Mouse (Mus musculus) liver, embryonic 15.5 days (tissue): ENCODE results near the gene Nop10. TPM values are rescaled to one million over a fixed set of nuclear protein-coding genes. Genes with fewer than 3 reads are reported as not detected.

ENCODE experiments used
- ATAC-seq: fragments of 200-750 bp; cut with Nextera tagmentation; 2 replicates; pipeline ENCODE4 v1.8.0; 2017; ENCODE audit warnings: moderate number of reproducible peaks, mild to moderate bottlenecking, moderate library complexity; ENCODE audit not compliant: insufficient read depth
- H3K27ac ChIP-seq: fragments of 300-500 bp; sonication (generic); replicated peaks from 2 replicates; pipeline ENCODE4 v1.5.1; 2015; ENCODE audit warnings: mild to moderate bottlenecking, inconsistent platforms
- H3K27me3 ChIP-seq: fragments of 300-500 bp; sonication (generic); 2 replicates; pipeline ENCODE4 v1.6.1; 2015; ENCODE audit warnings: mild to moderate bottlenecking, inconsistent platforms
- H3K36me3 ChIP-seq: fragments of 300-500 bp; sonication (generic); replicated peaks from 2 replicates; pipeline ENCODE4 v1.6.1; 2015; ENCODE audit warnings: moderate library complexity, mild to moderate bottlenecking, inconsistent platforms
- H3K4me1 ChIP-seq: fragments of 300-500 bp; sonication (generic); replicated peaks from 2 replicates; pipeline ENCODE4 v1.6.1; 2015; ENCODE audit warnings: inconsistent platforms
- H3K4me2 ChIP-seq: fragments of 300-500 bp; sonication (generic); 2 replicates; pipeline ENCODE4 v1.6.1; 2015; ENCODE audit warnings: moderate library complexity, mild to moderate bottlenecking, inconsistent platforms
- H3K4me3 ChIP-seq: fragments of 300-500 bp; sonication (generic); replicated peaks from 2 replicates; pipeline ENCODE4 v1.5.1; 2015; ENCODE audit warnings: mild to moderate bottlenecking, inconsistent platforms
- H3K9ac ChIP-seq: fragments of 300-500 bp; sonication (generic); 2 replicates; pipeline ENCODE4 v1.6.1; 2015; ENCODE audit warnings: moderate library complexity, mild to moderate bottlenecking, inconsistent platforms
- H3K9me3 ChIP-seq: fragments of 300-500 bp; sonication (generic); replicated peaks from 2 replicates; pipeline ENCODE4 v1.6.1; 2016; ENCODE audit warnings: inconsistent platforms
- WGBS: fragments of 180-500 bp; shearing (Covaris S2); methylation state at CpG from one replicate; pipeline ENCODE4 v1.1.7; 2015; ENCODE audit warnings: mixed read lengths; ENCODE audit not compliant: insufficient replicate concordance; 5-methylcytosine and 5-hydroxymethylcytosine counted together
- polyA plus RNA-seq: library from polyadenylated mRNA; unstranded; fragments of >200 nt; fragmentation: Nextera tagmentation; extraction: Ambion mirVana; gene quantifications from 2 replicates; pipeline ENCODE4 v1.2.1, GENCODE M21; 2015

Nop10 gene
- polyA plus RNA-seq, 1 experiment from 2014 or later, result 122 TPM

GRCm38 (mm10) chr2:112265448-112266241 is 3.9 kb downstream of the Nop10 start, which contains the start of gene Slc12a6:
Slc12a6 (plus strand) TSS chr2:112265825.
- Histone ChIP-seq H3K27me3 (no peaks in the 10 kb centered on the region), H3K4me2 (peak within 1 kb of the TSS; percentile 83), H3K4me1 (peaks cover 66% of the 10 kb centered on the region), H3K4me3 (peak within 1 kb of the TSS; percentile 86), H3K36me3 (no peaks in the 10 kb centered on the region), H3K9me3 (no peaks in the 10 kb centered on the region), H3K27ac (peak within 1 kb of the TSS; percentile 94), H3K9ac (peak within 1 kb of the TSS; percentile 94)
- WGBS, result under 1% methylated on average over 85 of the region's 85 CpGs
- ATAC-seq, result peak; percentile 93

- H3K4me1 ChIP-seq, result peaks cover 67% of the 10 kb centered on the region
- no peaks in the 10 kb centered on the region for H3K27me3 ChIP-seq
- under 1% methylated on average over 11 of the region's 11 CpGs for WGBS
Measured at GRCm38 (mm10) chr2:112266242-112266592, 4.5 kb downstream of the Nop10 start, which contains the start of gene Gm21985. Gm21985 (plus strand) TSS chr2:112266314.

GRCm38 (mm10) chr2:112266780-112267179 is 5.1 kb downstream of the Nop10 start:
- WGBS, result 19% methylated on average over 10 of the region's 10 CpGs
- H3K27ac ChIP-seq, result peak overlapping the region; percentile 94

More at GRCm38 (mm10) chr2:112266242-112266592, 4.5 kb downstream of the Nop10 start, which contains the start of gene Gm21985:
- H3K4me2 ChIP-seq, result peak within 1 kb of the TSS; percentile 83
- peak within 1 kb of the TSS; percentile 94 for H3K9ac ChIP-seq
- H3K36me3 ChIP-seq, result 0 out of 2 replicates have a peak, but pooled peaks cover 2% of the 10 kb centered on the region
- peak within 1 kb of the TSS; percentile 94 for H3K27ac ChIP-seq
- peak within 1 kb of the TSS; percentile 86 for H3K4me3 ChIP-seq
- no peaks in the 10 kb centered on the region for H3K9me3 ChIP-seq
- ATAC-seq, result peak; percentile 51

GRCm38 (mm10) chr2:112267547-112268269 is 6.0 kb downstream of the Nop10 start:
- Histone ChIP-seq H3K4me2 (peak overlapping the region; percentile 83), H3K9me3 (no peaks in the 10 kb centered on the region), H3K27ac (peak overlapping the region; percentile 94), H3K4me3 (peak overlapping the region; percentile 86), H3K4me1 (peaks cover 65% of the 10 kb centered on the region), H3K36me3 (0 out of 2 replicates have a peak, but pooled peaks cover 5% of the 10 kb centered on the region), H3K27me3 (no peaks in the 10 kb centered on the region), H3K9ac (peak overlapping the region; percentile 94; the same call in 1 of the 2 replicates)
- ATAC-seq, result no peak
- 17% methylated on average over 8 of the region's 8 CpGs for WGBS

More at GRCm38 (mm10) chr2:112266780-112267179, 5.1 kb downstream of the Nop10 start:
- Histone ChIP-seq H3K4me2 (peak overlapping the region; percentile 83), H3K9ac (peak overlapping the region; percentile 94), H3K4me1 (peaks cover 67% of the 10 kb centered on the region), H3K4me3 (peak overlapping the region; percentile 86), H3K36me3 (0 out of 2 replicates have a peak, but pooled peaks cover 5% of the 10 kb centered on the region), H3K9me3 (no peaks in the 10 kb centered on the region), H3K27me3 (no peaks in the 10 kb centered on the region)
- ATAC-seq, result no peak

- peaks cover 55% of the 10 kb centered on the region for H3K4me1 ChIP-seq
- H3K36me3 ChIP-seq, result 0 out of 2 replicates have a peak, but pooled peaks cover 5% of the 10 kb centered on the region
- H3K27ac ChIP-seq, result no peak overlapping the region
- no peaks in the 10 kb centered on the region for H3K27me3 ChIP-seq
- no peaks in the 10 kb centered on the region for H3K9me3 ChIP-seq
- WGBS, result 54% methylated on average over 2 of the region's 2 CpGs
- 0 out of 2 replicates have a peak overlapping the region, but pooled peaks have one; percentile 7 for H3K4me3 ChIP-seq
- no peak overlapping the region for H3K9ac ChIP-seq
- H3K4me2 ChIP-seq, result no peak overlapping the region
- no peak for ATAC-seq
Measured at GRCm38 (mm10) chr2:112270011-112270410, 8.3 kb downstream of the Nop10 start.

GRCm38 (mm10) chr2:112272909-112273308 is 11.2 kb downstream of the Nop10 start:
- Histone ChIP-seq H3K4me2 (no peak overlapping the region), H3K36me3 (0 out of 2 replicates have a peak, but pooled peaks cover 5% of the 10 kb centered on the region), H3K9ac (no peak overlapping the region), H3K27ac (no peak overlapping the region; the same call in 1 of the 2 replicates), H3K9me3 (no peaks in the 10 kb centered on the region), H3K27me3 (no peaks in the 10 kb centered on the region), H3K4me1 (peaks cover 35% of the 10 kb centered on the region), H3K4me3 (no peak overlapping the region)
- 25% methylated on average over 2 of the region's 2 CpGs for WGBS
- peak; percentile 78 for ATAC-seq

GRCm38 (mm10) chr2:112273474-112273873 is 11.7 kb downstream of the Nop10 start:
- WGBS, result 86% methylated on average over 6 of the region's 6 CpGs
- ATAC-seq, result no peak
- Histone ChIP-seq H3K36me3 (0 out of 2 replicates have a peak, but pooled peaks cover 5% of the 10 kb centered on the region), H3K9ac (no peak overlapping the region), H3K27me3 (no peaks in the 10 kb centered on the region), H3K4me2 (no peak overlapping the region), H3K4me3 (no peak overlapping the region), H3K4me1 (peaks cover 32% of the 10 kb centered on the region), H3K27ac (no peak overlapping the region), H3K9me3 (no peaks in the 10 kb centered on the region)

- no peaks in the 10 kb centered on the region for H3K36me3 ChIP-seq
- H3K4me1 ChIP-seq, result peaks cover 16% of the 10 kb centered on the region
- 82% methylated on average over 3 of the region's 3 CpGs for WGBS
- H3K4me2 ChIP-seq, result no peak overlapping the region
- no peak for ATAC-seq
- no peak overlapping the region for H3K4me3 ChIP-seq
- H3K9me3 ChIP-seq, result no peaks in the 10 kb centered on the region
- no peaks in the 10 kb centered on the region for H3K27me3 ChIP-seq
- no peak overlapping the region for H3K9ac ChIP-seq
- H3K27ac ChIP-seq, result no peak overlapping the region
Measured at GRCm38 (mm10) chr2:112276870-112277269, 15.1 kb downstream of the Nop10 start.

- WGBS, result 93% methylated on average over 1 of the region's 1 CpGs
- H3K9ac ChIP-seq, result no peak overlapping the region
- H3K4me1 ChIP-seq, result peaks cover 19% of the 10 kb centered on the region
Measured at GRCm38 (mm10) chr2:112282846-112283245, 21.1 kb downstream of the Nop10 start.

GRCm38 (mm10) chr2:112284363-112285030 is 22.8 kb downstream of the Nop10 start:
- Histone ChIP-seq H3K4me3 (peak overlapping the region; percentile 64), H3K36me3 (no peaks in the 10 kb centered on the region), H3K27ac (peak overlapping the region; percentile 54), H3K4me1 (peaks cover 19% of the 10 kb centered on the region), H3K27me3 (no peaks in the 10 kb centered on the region), H3K4me2 (peak overlapping the region; percentile 89), H3K9me3 (no peaks in the 10 kb centered on the region), H3K9ac (peak overlapping the region; percentile 61)
- WGBS, result under 1% methylated on average over 21 of the region's 21 CpGs
- peak; percentile 90 for ATAC-seq

More at GRCm38 (mm10) chr2:112282846-112283245, 21.1 kb downstream of the Nop10 start:
- ATAC-seq, result no peak
- no peaks in the 10 kb centered on the region for H3K36me3 ChIP-seq
- H3K27me3 ChIP-seq, result no peaks in the 10 kb centered on the region
- H3K9me3 ChIP-seq, result no peaks in the 10 kb centered on the region
- H3K27ac ChIP-seq, result no peak overlapping the region
- H3K4me3 ChIP-seq, result no peak overlapping the region
- no peak overlapping the region for H3K4me2 ChIP-seq
